Mouse (Mus musculus) intestine, embryonic 16.5 days (tissue): ENCODE data around the gene Xirp2. TPM values are rescaled to one million over a fixed set of nuclear protein-coding genes. Genes with fewer than 3 reads are reported as not detected.
"Not testable (repeated sequence)": the region's sequence is repeated elsewhere in the genome, so short reads cannot be mapped to it uniquely, and the experiment has no call there.

Experiments
- ATAC-seq: fragments of 200-750 bp; cut with Nextera tagmentation; 2 replicates; pipeline ENCODE4 v1.8.0; 2017; ENCODE audit warnings: moderate TSS enrichment, moderate library complexity
- H3K27ac ChIP-seq: fragments of 300-500 bp; sonication (generic); 2 replicates; pipeline ENCODE4 v1.5.1; 2014; ENCODE audit warnings: mild to moderate bottlenecking, low read length
- H3K27me3 ChIP-seq: fragments of 300-500 bp; sonication (generic); replicated peaks from 2 replicates; pipeline ENCODE4 v1.6.1; 2014; ENCODE audit warnings: low read length, control low read depth, mixed read lengths; ENCODE audit not compliant: control insufficient read depth, insufficient read depth
- H3K36me3 ChIP-seq: fragments of 300-500 bp; sonication (generic); 2 replicates; pipeline ENCODE4 v1.6.1; 2014; ENCODE audit warnings: low read length, control low read depth; ENCODE audit not compliant: control insufficient read depth, insufficient read depth
- H3K4me1 ChIP-seq: fragments of 300-500 bp; sonication (generic); 2 replicates; pipeline ENCODE4 v1.6.1; 2014; ENCODE audit warnings: low read length, control low read depth, mixed read lengths; ENCODE audit not compliant: control insufficient read depth, insufficient read depth
- H3K4me2 ChIP-seq: fragments of 300-500 bp; sonication (generic); 2 replicates; pipeline ENCODE4 v1.6.1; 2014; ENCODE audit warnings: low read depth, low read length, control low read depth
- H3K4me3 ChIP-seq: fragments of 300-500 bp; sonication (generic); 2 replicates; pipeline ENCODE4 v1.5.1; 2014; ENCODE audit warnings: mild to moderate bottlenecking, low read length
- H3K9ac ChIP-seq: fragments of 300-500 bp; sonication (generic); 2 replicates; pipeline ENCODE4 v1.6.1; 2014; ENCODE audit warnings: low read depth, low read length
- H3K9me3 ChIP-seq: fragments of 300-500 bp; sonication (generic); 2 replicates; pipeline ENCODE4 v1.6.1; 2016; ENCODE audit warnings: low read length, control low read depth; ENCODE audit not compliant: control insufficient read depth
- WGBS: fragments of 180-500 bp; shearing (Covaris S2); extraction: QIAGEN DNeasy Blood & Tissue Kit; methylation state at CpG from one replicate; pipeline ENCODE4 v1.1.7; 2014; 5-methylcytosine and 5-hydroxymethylcytosine counted together
- polyA plus RNA-seq: library from polyadenylated mRNA; unstranded; fragments of >200 nt; fragmentation: Nextera tagmentation; extraction: Ambion mirVana; gene quantifications from 2 replicates; pipeline ENCODE4 v1.2.1, GENCODE M21; 2015

Gene Xirp2
- polyA plus RNA-seq, 1 experiment from 2014 or later: not detected

DNA sequence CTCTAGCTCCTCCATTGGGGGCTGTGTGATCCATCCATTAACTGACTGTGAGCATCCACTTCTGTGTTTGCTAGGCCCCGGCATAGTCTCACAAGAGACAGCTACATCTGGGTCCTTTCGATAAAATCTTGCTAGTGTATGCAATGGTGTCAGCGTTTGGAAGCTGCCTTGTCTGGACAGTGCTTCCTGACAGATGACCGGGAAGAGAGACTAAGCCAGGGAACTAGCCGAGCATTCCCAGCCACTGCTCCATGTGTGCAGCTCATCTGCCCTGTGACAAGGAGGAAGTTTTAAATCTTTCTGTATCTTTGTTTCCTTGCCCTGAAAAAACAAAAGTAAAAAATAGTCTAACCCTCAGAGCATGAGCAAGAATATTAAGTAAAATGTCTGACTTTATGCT is 24.2 kb downstream of the Xirp2 start:
- not testable (repeated sequence) for H3K4me3 ChIP-seq, H3K36me3 ChIP-seq, H3K27me3 ChIP-seq, ATAC-seq, H3K4me1 ChIP-seq, H3K9ac ChIP-seq, H3K9me3 ChIP-seq, H3K4me2 ChIP-seq, H3K27ac ChIP-seq
- WGBS: 50% methylated on average over 5 of the region's 5 CpGs

DNA sequence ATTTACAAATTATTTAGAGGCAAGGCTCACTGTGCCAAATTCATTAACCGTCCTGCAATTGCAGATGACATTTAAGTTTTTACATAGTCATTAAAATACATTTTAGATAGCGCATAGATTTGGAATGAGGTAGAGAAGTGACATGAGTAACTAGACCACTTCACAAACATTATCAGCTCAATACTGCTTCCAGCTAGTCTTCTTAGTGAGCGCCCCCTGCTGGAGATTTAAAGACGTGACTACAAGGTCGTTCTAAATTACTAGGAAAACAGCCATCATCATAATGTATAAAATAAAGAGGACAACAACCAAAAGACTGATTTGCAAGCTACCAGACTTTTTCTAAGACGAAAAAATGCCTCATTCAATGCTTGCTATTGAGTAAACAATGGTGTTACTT is 32.0 kb downstream of the Xirp2 start:
- no peaks in the 10 kb centered on the region for H3K27me3 ChIP-seq
- 18% methylated on average over 6 of the region's 6 CpGs for WGBS

DNA sequence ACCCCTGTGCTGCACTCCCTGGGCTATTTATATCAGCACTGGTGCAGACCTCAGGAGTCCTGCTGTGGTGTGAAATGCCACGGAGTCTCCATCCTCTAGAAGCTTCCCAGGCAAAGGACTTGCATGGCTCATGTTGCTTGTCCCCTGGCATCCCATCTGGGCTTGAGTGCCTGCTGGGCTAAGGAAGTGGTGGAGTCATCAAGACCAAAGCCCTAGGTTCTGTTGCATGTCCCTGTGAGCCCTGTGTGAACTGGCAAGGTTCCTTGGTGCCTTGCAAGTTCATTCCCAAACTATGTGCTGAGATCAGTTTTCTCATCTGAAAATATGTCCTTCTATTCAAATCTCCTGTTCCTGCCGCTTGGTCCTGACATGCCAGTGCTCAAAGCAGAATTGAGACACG is 35.2 kb downstream of the Xirp2 start:
- Histone ChIP-seq H3K9me3 (no peaks in the 10 kb centered on the region), H3K4me1 (no peaks in the 10 kb centered on the region), H3K4me3 (no peak overlapping the region), H3K4me2 (no peak overlapping the region), H3K27me3 (no peaks in the 10 kb centered on the region), H3K9ac (no peak overlapping the region), H3K27ac (no peak overlapping the region), H3K36me3 (no peaks in the 10 kb centered on the region)
- WGBS: 60% methylated on average over 3 of the region's 3 CpGs
- ATAC-seq: no peak

More for the DNA sequence above, 32.0 kb downstream of the Xirp2 start:
- no peak overlapping the region for H3K27ac ChIP-seq
- H3K36me3 ChIP-seq: no peaks in the 10 kb centered on the region
- H3K4me3 ChIP-seq: no peak overlapping the region
- H3K4me1 ChIP-seq: no peaks in the 10 kb centered on the region
- H3K9ac ChIP-seq: no peak overlapping the region
- H3K4me2 ChIP-seq: no peak overlapping the region
- no peaks in the 10 kb centered on the region for H3K9me3 ChIP-seq
- ATAC-seq: no peak

- WGBS: 85% methylated on average over 6 of the region's 6 CpGs
- no peaks in the 10 kb centered on the region for H3K27me3 ChIP-seq
- no peak for ATAC-seq
Measured at GRCm38 (mm10) chr2:67486721-67487120, 40.9 kb downstream of the Xirp2 start.

GRCm38 (mm10) chr2:67487162-67487561 is 41.4 kb downstream of the Xirp2 start:
- 69% methylated on average over 3 of the region's 3 CpGs for WGBS
- Histone ChIP-seq H3K4me1 (no peaks in the 10 kb centered on the region), H3K9ac (no peak overlapping the region), H3K4me2 (no peak overlapping the region), H3K27me3 (no peaks in the 10 kb centered on the region), H3K4me3 (no peak overlapping the region), H3K36me3 (no peaks in the 10 kb centered on the region), H3K9me3 (no peaks in the 10 kb centered on the region), H3K27ac (no peak overlapping the region)
- no peak for ATAC-seq

More at GRCm38 (mm10) chr2:67486721-67487120, 40.9 kb downstream of the Xirp2 start:
- no peak overlapping the region for H3K4me3 ChIP-seq
- no peak overlapping the region for H3K4me2 ChIP-seq
- H3K9ac ChIP-seq: no peak overlapping the region
- H3K9me3 ChIP-seq: no peaks in the 10 kb centered on the region
- H3K36me3 ChIP-seq: no peaks in the 10 kb centered on the region
- no peak overlapping the region for H3K27ac ChIP-seq
- H3K4me1 ChIP-seq: no peaks in the 10 kb centered on the region

GRCm38 (mm10) chr2:67488465-67489127 is 42.8 kb downstream of the Xirp2 start:
- no peak for ATAC-seq
- Histone ChIP-seq H3K4me3 (no peak overlapping the region), H3K4me2 (no peak overlapping the region), H3K36me3 (no peaks in the 10 kb centered on the region), H3K9ac (no peak overlapping the region), H3K4me1 (no peaks in the 10 kb centered on the region), H3K9me3 (no peaks in the 10 kb centered on the region), H3K27ac (no peak overlapping the region), H3K27me3 (no peaks in the 10 kb centered on the region)
- 73% methylated on average over 11 of the region's 11 CpGs for WGBS

GRCm38 (mm10) chr2:67489128-67489492 is 43.3 kb downstream of the Xirp2 start:
- Histone ChIP-seq H3K4me1 (no peaks in the 10 kb centered on the region), H3K27ac (no peak overlapping the region), H3K27me3 (no peaks in the 10 kb centered on the region), H3K9me3 (no peaks in the 10 kb centered on the region), H3K9ac (no peak overlapping the region), H3K4me3 (no peak overlapping the region), H3K4me2 (no peak overlapping the region), H3K36me3 (no peaks in the 10 kb centered on the region)
- 64% methylated on average over 8 of the region's 8 CpGs for WGBS
- ATAC-seq: no peak

- Histone ChIP-seq H3K36me3 (no peaks in the 10 kb centered on the region), H3K4me2 (no peak overlapping the region), H3K9me3 (no peaks in the 10 kb centered on the region), H3K4me3 (no peak overlapping the region), H3K27ac (no peak overlapping the region), H3K4me1 (no peaks in the 10 kb centered on the region), H3K27me3 (no peaks in the 10 kb centered on the region), H3K9ac (no peak overlapping the region)
- ATAC-seq: no peak
- 57% methylated on average over 2 of the region's 2 CpGs for WGBS
Measured at GRCm38 (mm10) chr2:67505457-67505856, 59.7 kb downstream of the Xirp2 start.

- no peaks in the 10 kb centered on the region for H3K4me1 ChIP-seq
- no peak overlapping the region for H3K9ac ChIP-seq
- no peaks in the 10 kb centered on the region for H3K27me3 ChIP-seq
- no peaks in the 10 kb centered on the region for H3K36me3 ChIP-seq
- no peaks in the 10 kb centered on the region for H3K9me3 ChIP-seq
- no peak overlapping the region for H3K4me2 ChIP-seq
- 89% methylated on average over 7 of the region's 7 CpGs for WGBS
- no peak overlapping the region for H3K27ac ChIP-seq
- no peak for ATAC-seq
- H3K4me3 ChIP-seq: no peak overlapping the region
Measured at GRCm38 (mm10) chr2:67516405-67516804, 70.6 kb downstream of the Xirp2 start.

GRCm38 (mm10) chr2:67535347-67535746 is 89.5 kb downstream of the Xirp2 start:
- Histone ChIP-seq H3K27me3 (no peaks in the 10 kb centered on the region), H3K4me3 (no peak overlapping the region), H3K36me3 (no peaks in the 10 kb centered on the region), H3K27ac (no peak overlapping the region), H3K9me3 (no peaks in the 10 kb centered on the region), H3K4me1 (no peaks in the 10 kb centered on the region), H3K4me2 (no peak overlapping the region), H3K9ac (no peak overlapping the region)
- WGBS: 91% methylated on average over 2 of the region's 2 CpGs
- no peak for ATAC-seq
